Mouse (Mus musculus) WW6 (cell line): ENCODE data around the gene Rtp4.

Experiments used
- DNase-seq: peaks from one replicate; pipeline ENCODE4 v3.0.0-alpha.2; 2013; ENCODE audit warnings: low read depth, low spot score

Gene Rtp4

DNA sequence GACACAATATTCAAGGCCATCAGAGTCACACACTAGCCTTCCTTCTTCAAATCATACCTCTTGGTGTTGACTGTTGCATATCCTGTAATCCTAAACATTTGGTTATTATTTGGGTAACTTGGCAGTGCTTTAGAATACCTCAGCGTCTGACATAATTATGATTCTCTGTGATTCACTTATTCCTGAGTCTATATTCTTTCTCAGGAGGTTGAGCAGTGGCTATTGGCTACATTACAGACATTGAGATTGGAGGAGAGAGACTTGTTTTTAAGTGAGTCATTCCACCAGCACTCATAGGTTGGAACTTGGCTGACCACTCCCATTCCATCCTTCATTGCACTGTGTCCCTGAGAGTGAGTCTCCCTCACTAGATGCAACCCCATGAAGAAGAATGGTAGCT, 6.7 kb upstream of the Rtp4 start:
- DNase-seq, result no peak

DNA sequence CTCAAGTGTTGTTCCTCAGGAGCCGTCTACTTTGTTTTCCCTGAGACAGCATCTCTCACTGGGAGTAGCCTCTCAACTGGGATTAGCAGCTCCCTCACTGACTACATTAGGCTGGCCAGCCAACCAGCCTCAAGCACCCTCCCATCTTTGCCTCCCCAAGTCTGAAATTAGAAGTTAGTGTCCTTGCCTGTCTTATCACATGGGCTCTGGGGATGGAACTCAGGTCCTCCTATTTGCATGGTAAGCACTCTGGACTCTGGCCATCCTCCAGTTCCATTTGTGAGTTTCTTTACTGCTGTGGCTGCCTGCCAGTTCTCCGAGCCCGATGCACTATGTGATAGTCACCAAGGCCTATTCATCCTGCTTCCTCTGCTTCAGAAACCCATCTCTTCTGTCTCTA, 4.3 kb upstream of the Rtp4 start:
- no peak for DNase-seq

DNA sequence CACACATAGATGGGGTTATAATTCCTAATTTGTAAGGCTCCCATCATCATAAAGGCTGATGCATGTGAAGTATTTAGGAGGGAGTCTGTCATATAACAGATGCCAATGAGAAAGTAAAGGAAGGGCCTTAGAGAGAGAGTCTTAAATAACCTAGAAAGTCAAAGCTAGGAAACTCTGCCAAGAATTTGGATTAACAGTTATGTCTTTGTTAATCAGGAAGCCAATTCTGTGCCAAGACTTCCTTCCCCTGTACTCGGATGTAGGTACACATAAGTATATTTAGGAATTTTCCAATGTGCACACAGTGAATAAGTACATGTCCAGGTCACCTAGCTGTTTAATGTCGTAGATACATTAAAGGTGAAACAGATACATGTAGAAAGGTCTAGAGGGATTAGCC, 3.5 kb upstream of the Rtp4 start:
- no peak for DNase-seq

DNA sequence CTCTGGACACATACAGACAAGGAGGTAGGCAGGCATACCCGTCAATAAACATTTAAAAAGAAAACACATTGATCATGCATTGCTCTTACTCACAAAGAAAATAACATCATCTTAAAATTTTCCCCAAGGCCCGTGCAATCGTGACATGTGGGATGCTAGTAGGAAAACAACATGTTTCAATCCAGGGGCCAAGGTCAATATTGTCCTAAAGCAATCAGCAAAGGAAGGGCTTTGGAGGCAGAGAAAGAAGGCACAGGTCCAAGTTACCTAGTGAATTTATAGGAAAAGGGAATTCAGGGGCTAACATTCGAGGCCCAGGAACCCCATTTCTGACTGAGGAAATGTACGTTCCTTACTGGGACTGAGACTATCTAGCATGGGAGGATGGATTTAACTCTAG, 2.9 kb upstream of the Rtp4 start:
- DNase-seq, result no peak

DNA sequence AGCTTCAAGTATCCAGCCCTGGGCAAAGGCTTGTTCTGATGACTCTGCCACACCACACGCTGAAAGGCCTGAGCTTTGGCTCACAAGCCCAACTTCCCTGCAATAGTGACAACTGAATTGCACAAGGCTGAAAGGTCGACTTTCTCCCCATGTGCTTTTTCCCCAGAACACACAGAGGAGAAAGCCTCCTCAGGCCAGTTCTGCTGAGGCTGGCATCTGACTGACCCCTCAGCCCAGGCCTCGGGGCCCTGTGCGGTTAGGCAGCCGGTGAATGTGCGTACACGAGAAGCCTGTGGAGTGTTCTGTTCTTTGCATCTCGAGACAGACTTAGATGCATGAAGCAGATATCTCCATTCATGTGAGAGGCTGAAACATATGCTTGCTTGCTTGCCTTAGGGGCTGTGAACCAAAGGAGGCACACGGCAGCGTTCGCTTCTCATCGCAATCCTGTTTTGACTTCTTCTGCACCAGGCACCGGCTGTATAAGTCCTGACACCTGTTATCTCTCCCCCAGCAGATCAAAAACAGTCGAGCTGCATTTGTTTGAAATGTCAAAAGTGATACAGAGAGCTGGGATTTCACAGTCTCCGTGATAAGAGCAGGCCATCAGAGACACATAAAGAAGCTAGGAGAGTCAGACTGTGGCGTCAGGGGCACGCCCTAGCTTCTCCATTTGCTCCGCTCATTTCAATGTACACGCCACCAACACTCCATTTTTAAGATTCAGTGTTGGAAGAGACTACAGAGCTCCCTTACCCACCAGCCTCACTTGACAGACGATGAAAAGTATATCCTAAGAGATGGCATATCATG, 2.1 kb upstream of the Rtp4 start:
- no peak for DNase-seq

DNA sequence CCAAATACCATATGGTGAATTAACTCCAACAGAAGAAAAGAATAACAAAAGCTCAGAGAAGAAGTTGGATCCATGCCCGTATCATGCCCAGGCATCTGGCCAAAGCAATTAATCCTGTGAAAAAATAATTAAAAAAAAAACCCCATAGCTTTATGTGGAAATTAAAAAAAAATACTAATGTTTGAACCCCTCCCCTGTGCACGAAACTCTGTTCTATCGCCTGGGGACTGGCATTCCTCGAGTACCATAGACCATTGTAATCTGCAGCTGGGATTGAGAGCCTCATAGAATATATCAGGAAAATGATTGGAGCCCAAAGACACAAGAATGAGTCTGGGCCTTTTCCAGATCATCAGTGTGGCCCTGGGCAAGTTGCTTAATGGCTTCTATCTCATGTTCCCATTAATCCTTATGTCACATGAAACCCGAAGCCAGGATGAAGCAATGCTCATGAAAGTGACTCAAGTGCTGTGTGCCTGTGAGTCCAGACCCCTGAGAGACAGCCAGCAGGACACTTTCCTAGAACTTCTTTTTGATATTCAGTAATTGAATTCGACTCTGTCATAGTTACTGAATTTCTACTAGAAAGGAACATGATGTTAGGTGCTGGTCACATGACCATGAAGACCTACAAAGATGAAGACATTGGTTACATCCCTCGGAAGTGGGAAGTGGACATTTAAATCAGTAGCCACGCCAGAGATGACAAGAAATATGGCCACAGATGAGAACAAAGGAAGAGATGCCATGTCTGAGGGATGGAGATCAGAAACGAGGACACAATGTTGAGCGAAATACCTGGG, 1.3 kb upstream of the Rtp4 start:
- DNase-seq, result no peak

DNA sequence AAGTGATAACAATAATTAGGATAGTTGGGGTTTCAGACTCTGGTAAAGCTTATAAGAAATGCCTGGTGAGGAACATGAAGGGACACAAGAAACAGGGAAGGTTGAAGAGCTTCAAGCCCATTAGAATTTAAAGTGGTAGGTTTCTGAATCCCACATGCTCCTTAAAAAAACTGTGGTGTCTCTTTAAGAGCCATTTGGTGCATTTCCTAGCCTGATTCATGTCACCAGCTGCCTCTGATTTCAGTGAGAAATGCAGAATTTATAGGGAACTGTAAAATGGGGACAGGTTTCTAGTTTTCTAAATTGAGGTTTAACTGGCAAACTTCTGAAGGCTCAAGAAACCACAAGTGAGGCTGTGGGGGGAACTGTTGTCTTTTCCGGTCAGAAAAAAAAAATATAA, 320 bp upstream of the Rtp4 start:
- no peak for DNase-seq

DNA sequence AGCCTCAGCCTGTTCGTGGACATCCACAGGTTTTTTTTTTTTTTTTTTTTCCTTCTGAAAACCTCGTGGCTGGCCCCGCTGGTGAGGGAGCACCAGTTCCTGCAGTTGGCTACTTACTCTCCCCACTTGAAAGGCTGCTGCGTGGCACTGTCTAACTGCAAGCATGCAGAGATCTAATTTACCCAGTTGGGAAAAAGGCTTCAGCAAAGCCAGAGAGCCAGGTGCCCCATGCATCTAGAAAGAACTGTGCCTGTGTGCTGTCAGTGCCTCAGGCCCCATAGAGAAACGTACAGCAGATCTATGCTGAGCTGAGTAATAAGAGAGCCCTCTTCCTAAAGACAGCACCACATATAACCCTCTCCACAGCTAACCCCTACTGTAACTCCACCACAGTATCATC, 1.0 kb downstream of the Rtp4 start:
- no peak for DNase-seq

DNA sequence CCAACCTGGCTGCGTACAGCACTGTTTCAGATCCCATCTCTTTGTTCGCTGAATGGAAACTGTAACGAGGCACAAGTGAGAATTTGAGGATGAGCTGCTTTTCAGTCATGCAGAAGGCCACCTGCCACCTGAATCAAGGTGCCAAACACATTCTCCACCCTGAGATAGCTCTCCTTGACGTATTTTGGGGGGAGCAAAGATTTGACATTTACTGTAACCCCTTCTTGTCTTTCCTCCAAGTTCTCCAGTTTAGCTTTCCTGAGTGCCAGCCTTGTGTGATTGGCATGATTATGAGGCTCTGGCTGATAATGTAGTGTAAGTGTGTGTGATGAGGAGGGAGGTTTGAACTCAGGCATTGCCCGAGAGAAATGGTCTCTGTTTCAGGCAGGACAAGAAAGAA, 2.0 kb downstream of the Rtp4 start:
- DNase-seq, result no peak

DNA sequence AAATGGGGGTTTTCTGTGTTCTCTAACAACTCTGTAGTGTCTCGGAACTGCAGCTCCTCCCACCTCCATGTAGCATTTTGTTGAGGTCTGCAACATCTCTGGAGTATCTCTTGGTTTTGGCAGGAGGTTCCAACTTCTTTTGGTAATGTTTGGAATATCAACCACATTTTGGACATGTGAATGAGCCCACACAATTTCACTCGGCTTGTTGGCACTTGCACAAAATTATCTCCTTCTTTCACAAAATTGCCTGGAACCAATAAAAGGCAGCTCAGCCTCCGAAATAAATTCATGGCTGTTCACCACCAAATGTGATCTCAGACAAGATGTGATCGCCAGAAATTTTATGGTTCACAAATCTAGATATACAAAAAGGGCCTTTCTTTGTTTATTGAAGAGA, 9.1 kb downstream of the Rtp4 start:
- DNase-seq, result no peak

DNA sequence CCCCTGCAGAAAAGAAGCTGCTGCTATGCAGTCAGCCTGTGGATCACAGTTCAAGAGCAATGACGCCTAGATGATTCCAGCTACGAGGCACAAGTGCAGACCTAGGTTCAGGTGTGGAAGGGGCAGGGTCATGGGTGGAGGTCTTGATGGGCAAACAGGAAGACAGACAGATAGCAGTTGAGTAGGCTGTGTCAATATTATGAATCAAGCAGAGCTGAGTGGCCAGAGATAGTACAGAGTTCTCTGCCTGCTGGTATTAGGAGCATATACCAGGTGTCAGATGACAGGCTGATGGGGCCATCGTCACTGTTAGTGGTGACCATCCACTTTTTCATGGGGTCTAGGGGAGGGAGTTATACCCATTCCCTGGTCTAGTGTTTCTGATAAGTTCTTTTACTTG, 13.6 kb downstream of the Rtp4 start:
- no peak for DNase-seq

DNA sequence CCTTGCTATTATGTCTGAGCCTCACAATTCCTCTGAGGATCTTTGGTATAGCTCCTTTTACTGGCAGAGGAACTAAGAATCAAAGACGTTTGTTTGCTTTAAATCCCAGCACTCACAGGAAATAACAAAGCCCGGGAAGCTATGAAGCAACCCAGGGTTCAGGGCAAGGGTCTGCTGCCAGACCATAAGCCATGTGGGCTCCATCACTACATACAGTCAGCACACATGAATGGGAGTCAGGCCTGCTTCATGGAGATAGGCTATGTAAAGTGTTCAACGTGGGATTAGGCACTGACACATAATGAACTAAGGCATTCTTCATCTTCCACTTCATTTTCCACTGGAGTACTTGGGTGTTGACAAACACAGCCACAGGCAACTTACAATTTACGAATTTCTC, 21.0 kb downstream of the Rtp4 start:
- DNase-seq, result no peak

DNA sequence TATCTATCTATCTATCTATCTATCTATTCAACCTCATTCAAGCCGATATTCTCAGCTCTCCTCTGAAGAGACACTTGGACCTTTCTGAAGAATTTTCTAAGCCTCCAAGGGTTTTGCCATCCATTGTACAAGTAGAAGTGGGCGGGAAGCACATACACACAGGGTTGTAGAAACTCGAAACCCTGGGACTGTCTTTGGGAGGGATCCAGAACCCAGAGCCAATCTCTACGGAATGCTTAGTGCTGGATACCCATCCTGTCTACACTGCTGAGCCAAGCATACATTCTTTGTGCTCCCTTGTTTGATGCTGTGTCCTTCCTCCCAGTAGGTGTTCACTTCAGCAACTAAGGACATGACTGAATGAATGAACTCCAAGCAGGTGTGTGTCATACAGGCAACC, 22.8 kb downstream of the Rtp4 start:
- DNase-seq, result no peak

DNA sequence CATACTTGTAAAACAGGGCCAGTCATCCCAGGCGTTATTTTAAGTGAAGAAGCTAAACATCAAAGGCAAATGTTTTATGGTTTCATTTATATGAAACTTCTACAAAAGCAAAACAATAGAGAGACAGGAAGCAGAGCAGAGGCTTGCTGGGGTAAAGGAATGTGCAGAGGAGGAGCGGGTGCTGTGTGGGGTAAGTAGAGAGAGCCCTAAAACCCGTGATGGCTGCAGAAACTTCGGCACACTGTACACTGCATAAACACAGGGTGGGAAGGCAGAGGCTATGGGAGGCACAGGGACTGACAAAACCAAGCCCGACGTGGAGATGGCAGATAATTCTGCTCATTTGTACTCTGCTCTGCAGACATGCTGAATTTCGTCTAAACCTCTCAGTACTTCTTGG, 24.3 kb downstream of the Rtp4 start:
- no peak for DNase-seq

DNA sequence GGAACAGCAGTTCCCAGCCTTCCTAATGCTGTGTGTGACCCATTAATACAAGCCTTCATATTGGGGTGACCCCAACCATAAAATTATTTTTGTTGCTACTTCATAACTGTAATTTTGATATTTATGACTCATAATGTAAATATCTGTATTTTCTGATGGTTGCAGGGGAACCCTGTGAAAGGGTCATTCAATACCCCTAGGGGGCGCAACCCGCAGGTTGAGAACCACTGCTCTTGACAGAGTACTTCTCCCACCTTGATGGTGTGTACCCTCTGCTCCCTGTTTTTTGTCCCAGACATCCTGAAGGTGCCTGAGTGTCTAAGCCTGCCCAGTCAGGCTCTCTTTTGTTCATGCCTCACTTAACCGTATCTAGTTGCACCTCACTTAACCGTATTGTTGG, 27.7 kb downstream of the Rtp4 start:
- no peak for DNase-seq

DNA sequence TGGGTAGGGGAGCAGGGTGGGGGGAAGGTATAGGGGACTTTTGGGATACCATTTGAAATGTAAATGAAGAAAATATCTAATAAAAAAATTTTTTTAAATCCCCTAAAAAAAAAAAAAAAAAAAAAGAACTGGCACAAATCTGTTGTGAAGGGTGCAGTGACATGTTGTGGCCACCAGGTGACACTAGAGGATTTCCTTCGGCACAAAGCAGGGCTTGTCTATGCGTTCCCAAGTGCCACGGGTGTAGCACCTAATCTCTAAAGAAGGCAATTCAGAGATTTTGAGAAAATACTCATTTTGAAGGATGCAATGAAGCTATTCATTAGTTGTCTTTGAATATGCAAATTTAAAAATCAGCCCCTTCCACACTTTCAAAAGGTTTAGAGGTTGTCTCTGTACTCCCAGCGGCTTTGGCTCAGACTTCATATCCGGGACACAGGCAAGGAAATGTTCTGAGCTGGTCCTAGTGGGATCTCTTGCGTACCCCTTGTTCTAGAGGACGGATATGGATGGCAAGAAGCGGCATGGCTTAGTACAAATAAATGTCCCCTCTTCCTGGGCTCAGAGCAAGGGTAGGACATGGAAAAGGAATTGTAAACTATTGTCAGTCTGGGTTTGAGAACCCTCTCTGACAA, 30.4 kb downstream of the Rtp4 start:
- DNase-seq, result no peak

DNA sequence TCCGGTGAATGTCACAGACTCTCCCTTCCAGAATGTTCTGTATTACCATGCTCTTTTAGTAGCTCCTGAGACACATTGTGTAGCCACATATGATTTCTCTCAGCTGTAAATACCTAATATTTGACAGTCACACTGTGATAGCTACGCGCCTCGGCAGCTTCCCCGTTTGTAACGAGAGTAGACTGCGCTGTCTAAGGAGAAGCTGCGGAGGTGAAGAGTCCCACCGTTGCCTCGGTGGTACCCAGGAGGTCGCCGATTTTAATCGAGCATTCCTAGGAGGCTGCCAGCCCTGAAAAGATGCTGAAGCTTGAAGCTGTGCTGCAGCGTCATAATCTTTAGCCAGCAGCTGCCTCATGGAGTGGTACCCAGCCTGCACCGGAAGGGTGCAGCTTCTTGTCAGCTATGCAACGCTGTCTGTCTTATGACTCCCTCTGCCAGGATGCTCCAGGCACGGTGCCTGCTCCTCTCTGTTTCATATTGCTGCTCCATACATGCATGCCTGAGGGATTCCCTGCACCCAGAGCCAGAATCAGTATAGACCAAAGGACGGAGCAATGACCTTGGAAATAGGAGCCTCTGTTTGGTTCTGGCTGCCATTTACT, 31.0 kb downstream of the Rtp4 start:
- DNase-seq, result no peak

DNA sequence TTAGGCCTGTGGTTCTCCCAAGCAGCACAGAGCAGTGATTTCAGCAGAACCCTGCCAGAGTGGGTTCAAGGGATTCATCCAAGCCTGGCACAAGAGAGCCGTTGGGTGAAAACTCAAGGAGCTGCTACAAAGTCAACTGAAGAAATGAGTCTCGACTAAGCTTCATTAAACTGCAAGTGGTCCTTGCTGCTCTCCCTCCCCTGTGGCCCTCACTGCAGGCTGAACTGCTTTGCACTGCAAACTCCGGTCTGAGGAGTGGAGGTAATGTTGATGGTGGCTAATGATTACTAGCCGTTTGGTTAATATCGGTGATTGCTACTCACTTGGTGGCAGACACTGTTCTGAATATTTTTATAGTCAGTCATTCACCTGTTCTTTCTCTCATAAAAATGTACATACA, 34.6 kb downstream of the Rtp4 start:
- no peak for DNase-seq

DNA sequence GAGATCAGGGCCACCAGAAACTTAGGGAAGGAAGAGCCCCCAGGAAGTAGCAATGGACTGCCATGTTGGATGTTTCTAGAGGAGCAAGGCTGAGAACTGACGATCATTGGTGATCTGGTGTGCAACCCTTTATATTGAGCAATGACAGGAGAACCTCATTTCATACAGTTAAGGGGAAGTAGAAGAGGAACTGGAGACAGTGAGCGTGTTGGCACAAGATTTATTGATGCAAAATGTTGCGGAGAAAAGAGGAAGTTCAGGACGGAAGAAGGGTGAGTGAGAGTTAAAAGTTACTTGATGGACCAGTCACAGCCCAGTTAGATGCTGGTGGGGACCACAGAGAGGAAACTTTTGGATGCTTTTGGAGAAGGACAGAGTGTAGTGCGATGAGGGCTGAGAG, 37.1 kb downstream of the Rtp4 start:
- no peak for DNase-seq

DNA sequence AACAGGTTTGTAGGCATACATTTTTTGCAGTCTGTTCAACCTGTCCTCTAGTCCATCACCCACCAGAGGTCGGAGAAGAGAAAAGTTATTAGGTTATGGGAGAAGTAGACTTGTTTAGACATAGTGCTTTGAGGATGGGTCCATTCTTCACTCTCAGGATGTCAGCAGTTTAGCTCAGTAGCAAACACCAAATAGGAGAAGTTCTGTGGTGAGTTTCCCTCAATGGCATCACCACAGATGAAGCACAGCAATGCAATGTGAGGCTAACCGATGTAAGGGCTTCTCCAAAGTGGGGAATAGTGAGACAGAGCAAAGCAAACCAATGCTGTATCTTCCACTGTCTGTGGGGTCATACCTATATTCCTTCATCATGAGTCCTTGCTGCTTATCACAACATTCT, 37.6 kb downstream of the Rtp4 start:
- no peak for DNase-seq

DNA sequence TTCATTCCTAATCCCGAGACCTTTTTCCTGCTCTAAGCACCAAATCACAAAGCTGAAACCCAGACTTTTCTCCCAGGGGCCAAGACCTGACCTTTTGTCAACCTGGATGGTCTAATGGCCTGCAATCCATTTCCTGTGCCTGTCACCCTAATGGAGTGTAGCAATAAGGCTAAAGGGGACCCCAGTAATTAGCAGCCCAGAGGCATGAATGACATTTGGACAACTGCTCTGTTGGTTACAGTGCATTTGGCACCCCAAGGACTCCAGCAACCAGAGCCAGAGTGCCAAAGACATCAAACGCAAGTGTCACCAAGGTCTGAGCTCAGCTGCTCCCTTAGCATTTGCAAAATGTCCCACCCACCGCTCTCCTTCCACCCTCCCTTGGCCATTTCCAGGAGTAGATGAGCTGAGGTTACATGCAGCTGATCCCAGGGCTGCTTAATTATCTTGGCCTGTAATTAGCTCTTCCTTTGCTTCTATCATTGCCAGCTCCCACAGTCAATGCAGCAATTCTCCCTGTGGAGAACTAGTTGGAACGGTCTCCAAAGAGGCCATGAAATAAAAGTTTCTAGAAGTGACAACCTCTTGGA, 48.4 kb downstream of the Rtp4 start:
- no peak for DNase-seq

DNA sequence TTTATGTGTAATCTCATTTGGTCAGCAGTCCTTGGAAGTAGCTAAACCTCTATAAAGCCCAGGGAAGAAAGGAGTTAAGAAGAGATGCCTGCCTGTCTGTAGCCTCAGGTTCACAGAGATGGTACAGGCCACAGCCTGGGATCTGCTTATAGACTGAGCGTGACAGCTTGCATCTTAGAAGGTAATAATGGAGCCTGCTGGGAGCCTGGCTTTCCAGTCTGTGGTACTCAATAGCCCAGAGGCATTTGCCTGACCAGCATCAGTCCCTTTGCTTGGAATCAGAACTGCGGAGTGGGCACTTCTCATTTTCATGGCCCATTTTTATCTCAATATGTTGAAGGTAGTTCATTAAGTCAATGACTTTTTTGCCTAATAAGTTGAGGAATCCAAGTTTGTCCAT, 54.5 kb downstream of the Rtp4 start:
- DNase-seq, result no peak
